Mouse (Mus musculus): ENCODE data around the gene Gm11938.
"Not testable (repeated sequence)": the region's sequence is repeated elsewhere in the genome, so short reads cannot be mapped to it uniquely, and the experiment has no call there.

DNA sequence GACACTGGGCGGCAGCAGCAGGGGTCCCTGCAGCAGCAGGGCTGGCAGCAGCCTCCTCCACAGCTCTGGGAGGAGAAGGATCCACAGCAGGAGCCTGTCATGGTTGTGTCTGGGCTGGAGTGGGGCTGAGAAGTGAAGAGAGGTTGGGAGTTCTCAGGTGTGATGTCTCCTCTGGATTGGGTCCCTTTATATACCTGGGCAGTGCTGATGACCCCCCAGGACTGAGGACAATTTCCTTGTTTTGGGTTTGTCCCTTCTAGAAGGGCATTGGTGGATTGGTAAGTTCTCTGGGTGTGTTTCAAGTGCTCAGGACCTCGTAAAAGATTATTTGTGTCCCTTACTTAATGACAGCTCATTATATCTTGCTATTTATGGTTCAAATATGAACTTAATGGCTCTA lies 7.0 kb upstream of the Gm11938 start, which contains the start of gene Gm11937:
- TF ChIP-seq POLR2A (IDR thresholded peaks at IDR 0.05; ENCODE audit: low read depth, low read length); CTCF (IDR thresholded peaks at IDR 0.05; ENCODE audit: borderline replicate concordance, insufficient read depth, low read length): not testable (repeated sequence)
